Mouse (Mus musculus) small intestine, adult 2 months (tissue): ENCODE data around the gene Map2k2.

ENCODE experiments used
- CTCF ChIP-seq: fragments of 200-500 bp; IDR thresholded peaks from 2 replicates; pipeline ENCODE4 v1.5.1; 2012; ENCODE audit warnings: low read depth, mild to moderate bottlenecking, control low read depth, inconsistent platforms, low read length, moderate library complexity, mixed read lengths; ENCODE audit not compliant: insufficient replicate concordance, insufficient read length; ENCODE audit errors: extremely low read depth
- POLR2A ChIP-seq: fragments of 200-500 bp; IDR thresholded peaks from 2 replicates; pipeline ENCODE4 v1.6.1; 2012; ENCODE audit warnings: low read depth, mild to moderate bottlenecking, control low read depth, inconsistent platforms, low read length, moderate library complexity

- no peak for TF ChIP-seq CTCF
- peak; percentile 99 for TF ChIP-seq POLR2A
Observed at GRCm38 (mm10) chr10:81176466-81177271, 71.0 kb downstream of the Map2k2 start, which contains the start of gene Eef2.
